Mouse (Mus musculus) left cerebral cortex, adult 18-20 months (tissue): ENCODE results near the gene Pdcd2. TPM values are rescaled to one million over a fixed set of nuclear protein-coding genes. Genes with fewer than 3 reads are reported as not detected.
A peak's percentile ranks its signal among the peaks of the same experiment; 100 is the strongest.

ENCODE experiments used
- DNase-seq, 2 experiments: peaks; one replicate each; pipeline ENCODE4 v3.0.0; 2021 to 2022; ENCODE audit warnings: low spot score in 2 of 2, mixed read lengths in 1 of 2
- total RNA-seq, 2 experiments: library from RNA; stranded (reverse); gene quantifications; 2 replicates each; pipeline ENCODE4 v1.2.3; 2021

Pdcd2 gene
- total RNA-seq, 2 experiments from 2014 or later: 17.6 to 22.0 TPM

- peak; percentile 99 for DNase-seq
These were observed 27.3 kb downstream of the Pdcd2 start, which contains the start of the genes Psmb1 and Tbp for GRCm38 (mm10) chr17:15499656-15500394. Gene Psmb1 (minus strand): TSS chr17:15499751. Gene Tbp (plus strand): TSS chr17:15499888.

DNA sequence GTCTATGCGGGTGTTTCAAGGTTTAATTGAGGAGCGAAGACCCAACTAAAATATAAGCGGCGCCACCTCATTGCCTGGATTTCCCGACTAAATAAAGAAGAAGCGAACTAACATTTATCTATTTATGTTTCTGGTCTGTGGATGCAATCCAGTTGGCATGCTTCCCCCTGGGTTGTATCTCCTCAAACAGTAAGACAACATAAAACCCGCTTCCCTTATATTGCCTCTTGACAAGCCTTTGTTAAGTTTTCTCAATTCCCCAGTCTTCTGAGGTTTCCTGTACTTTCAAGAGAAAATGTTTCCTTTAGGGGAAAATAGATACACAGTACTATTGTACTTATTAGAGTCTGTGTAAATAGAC lies 28.4 kb downstream of the Pdcd2 start:
- no peak for DNase-seq

DNA sequence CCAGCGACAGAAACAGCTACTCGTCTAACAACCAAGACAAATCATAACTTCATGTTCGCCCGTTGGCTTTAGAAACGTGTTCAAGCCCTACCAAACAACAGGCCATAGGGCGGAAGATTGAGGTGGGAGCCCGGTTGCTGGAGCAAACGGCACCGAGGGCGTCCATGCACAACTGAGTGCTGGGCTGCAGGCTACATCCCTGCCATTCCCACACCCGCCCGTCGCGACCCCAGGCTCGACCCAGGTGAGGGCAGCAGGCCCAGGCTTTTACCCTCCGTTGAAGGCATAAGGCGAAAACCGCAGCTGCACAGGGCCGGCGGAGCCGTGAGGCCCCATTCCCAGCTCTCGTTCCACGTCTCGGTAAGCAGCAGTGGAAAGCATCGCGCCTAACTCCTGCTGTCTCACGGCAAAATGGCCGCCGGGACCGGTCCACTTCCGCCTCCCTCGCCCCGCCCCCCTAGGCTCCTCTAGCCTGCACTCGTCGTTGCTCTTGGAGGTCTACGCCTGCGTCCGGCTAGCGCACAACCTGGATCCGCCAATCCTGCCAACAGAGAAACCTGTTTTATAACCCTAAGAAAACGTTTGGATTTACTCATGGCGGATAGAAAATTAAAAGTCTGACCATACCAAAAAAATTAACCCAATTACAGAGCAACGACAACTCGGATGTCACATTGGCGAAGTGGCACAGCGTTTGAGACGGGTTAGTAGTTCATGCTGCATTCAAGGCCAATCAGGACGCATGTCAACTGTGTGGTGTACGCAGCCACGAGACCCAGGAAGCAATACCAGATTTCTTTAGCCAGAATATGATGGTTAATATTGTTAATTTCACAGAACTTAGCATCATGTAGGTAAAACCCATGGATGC lies 29.0 kb downstream of the Pdcd2 start:
- DNase-seq: peak; percentile 96

DNA sequence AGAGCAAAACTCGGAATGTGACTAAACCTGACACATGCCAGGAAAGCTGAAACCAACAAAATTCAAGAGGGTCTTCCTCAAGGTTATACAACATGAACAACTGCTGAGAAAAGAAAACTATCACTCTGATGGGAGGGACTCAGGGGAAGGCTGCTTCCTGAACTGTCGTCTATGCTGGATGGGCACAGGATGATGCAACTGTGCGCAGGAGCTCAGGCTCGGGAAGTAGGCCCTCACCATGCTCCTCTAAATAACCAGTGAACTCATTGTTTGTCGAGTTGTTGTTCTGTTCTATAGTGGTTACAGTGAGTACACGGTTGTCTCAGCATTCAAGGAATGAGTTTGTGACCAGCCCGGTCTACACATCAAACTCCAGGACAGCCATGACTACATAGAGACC lies 36.6 kb downstream of the Pdcd2 start:
- DNase-seq: no peak

DNA sequence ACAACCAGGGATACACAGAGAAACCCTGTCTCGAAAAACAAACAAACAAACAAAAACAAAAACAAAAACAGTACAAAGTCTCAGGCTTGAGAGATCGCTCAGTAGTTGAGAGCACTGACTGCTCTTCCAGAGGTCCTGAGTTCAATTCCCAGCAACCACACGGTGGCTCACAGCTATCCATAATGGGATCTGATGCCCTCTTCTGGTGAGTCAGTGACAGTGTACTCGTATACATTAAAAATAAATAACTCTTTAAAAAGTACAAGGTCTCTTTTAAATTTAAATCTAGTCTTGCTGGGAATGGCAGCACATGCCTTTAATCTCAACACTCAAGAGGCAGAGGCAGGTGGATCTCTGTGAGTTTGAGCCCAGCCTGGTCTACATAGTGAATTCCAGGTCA lies 54.4 kb downstream of the Pdcd2 start:
- DNase-seq: no peak

Other genes with a start within 250 kb of the Pdcd2 start
- gene Dll1, start 150.4 kb downstream of the Pdcd2 start, total RNA-seq: 1 to 10 TPM; 5.3 to 7.0 TPM
- 10 to 100 TPM; 44.0 to 46.6 TPM for gene Fam120b, start 131.1 kb downstream of the Pdcd2 start, total RNA-seq
- gene Psmb1, start 27.6 kb downstream of the Pdcd2 start, total RNA-seq: 100 to 1,000 TPM; 133 to 136 TPM
- gene Tbp, start 27.4 kb downstream of the Pdcd2 start, total RNA-seq: 10 to 100 TPM; 25.7 to 30.0 TPM
- gene Prdm9, start 37.1 kb upstream of the Pdcd2 start, total RNA-seq: 1 to 10 TPM; 3.1 to 3.3 TPM
- gene Chd1, start 177.7 kb upstream of the Pdcd2 start, total RNA-seq: 10 to 100 TPM; 21.8 to 24.4 TPM